Mouse (Mus musculus): Measurements from ENCODE around the gene Pip5kl1.

The Pip5kl1 gene

DNA sequence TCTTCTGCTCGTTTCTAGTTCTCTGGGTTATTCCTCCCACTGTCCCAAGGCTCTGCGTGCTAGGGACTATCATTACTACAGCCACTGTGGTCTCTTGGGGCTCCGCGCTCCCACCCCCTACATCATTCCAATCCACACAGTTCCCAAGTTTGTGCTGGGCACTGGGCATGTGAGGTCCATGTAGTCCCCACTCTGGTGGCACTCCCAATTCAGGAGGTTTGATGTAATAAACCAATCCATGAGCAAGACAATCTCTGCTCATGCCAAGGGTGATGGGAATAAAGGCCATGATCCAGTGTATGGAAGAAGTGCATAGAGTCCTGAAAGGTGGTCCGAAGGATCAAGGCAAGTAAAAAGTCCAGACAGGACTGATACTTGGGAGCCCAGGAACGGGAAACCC is at the start of gene Pip5kl1:
TSS of gene Pip5kl1 (plus strand) at position 301 of the 400 bp plus-strand sequence.
- no peak for DNase-seq (ENCODE audit: low read depth, low spot score)

DNA sequence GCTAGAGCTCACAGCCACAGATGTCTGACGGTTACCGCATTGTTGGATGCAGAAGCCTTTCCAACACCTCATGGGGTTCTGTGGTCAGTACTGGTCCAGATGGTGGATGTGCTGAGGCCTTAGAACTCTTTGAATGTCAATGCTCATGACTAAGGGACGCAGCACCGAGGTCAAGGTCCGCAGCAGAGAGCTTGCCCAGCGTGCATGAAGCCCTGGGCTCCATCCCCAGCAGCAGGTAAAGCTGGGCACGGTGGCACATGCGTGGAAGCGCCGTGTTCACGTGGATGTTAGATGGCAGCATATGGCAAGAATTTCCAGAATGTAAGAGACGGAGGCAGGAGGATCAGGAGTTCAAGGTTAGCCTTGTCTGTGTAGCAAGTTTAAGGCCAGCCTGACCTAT is 48.8 kb upstream of the Pip5kl1 start:
- no peak for DNase-seq (ENCODE audit: low read depth, low spot score)

GRCm38 (mm10) chr2:32527468-32527966 is 47.1 kb upstream of the Pip5kl1 start:
- DNase-seq (ENCODE audit: low read depth, low spot score): no peak

DNA sequence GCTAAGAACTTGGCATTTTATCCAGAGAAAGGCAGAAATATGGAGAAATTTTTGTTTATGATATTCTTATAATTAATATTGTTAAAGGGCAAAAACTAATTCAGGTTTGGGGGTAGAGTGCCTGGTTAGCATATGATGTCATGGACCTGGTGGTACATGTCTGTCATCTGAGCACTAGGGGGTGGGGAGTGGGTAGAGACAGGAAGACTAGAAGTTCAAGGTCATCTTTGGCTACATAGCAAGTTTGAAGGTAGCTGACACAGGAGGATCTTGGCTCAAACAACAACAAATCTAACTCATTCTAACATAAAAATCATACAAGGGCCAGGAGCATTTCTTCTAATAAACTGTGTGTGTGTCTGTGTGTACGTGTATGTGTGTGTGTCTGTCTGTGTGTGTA is 46.3 kb upstream of the Pip5kl1 start:
- no peak for DNase-seq (ENCODE audit: low read depth, low spot score)

DNA sequence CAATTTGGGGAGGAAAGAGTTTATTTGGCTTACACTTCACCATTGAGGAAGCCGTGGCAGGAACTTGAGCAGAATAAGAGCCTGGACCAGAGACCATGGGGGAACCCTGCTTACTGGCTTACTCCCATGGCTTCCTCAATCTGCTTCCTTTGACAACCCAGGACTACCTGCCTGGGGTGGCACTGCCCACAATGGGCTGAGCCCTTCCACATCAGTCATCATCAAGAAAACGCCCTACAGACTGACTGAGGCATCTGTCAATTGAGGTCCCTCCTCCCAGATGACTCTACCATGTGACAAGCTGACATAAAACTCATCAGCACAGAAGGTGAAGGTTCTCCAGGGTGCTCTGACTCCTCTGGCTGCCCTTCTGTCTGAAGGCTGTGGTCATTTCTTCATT is 44.1 kb upstream of the Pip5kl1 start:
- no peak for DNase-seq (ENCODE audit: low read depth, low spot score)

- no peak for DNase-seq (ENCODE audit: low read depth, low spot score)
Measured at GRCm38 (mm10) chr2:32533163-32533562, 41.4 kb upstream of the Pip5kl1 start.

GRCm38 (mm10) chr2:32534061-32534732 is 40.4 kb upstream of the Pip5kl1 start:
- peak; percentile 60 for DNase-seq (ENCODE audit: low read depth, low spot score)

DNA sequence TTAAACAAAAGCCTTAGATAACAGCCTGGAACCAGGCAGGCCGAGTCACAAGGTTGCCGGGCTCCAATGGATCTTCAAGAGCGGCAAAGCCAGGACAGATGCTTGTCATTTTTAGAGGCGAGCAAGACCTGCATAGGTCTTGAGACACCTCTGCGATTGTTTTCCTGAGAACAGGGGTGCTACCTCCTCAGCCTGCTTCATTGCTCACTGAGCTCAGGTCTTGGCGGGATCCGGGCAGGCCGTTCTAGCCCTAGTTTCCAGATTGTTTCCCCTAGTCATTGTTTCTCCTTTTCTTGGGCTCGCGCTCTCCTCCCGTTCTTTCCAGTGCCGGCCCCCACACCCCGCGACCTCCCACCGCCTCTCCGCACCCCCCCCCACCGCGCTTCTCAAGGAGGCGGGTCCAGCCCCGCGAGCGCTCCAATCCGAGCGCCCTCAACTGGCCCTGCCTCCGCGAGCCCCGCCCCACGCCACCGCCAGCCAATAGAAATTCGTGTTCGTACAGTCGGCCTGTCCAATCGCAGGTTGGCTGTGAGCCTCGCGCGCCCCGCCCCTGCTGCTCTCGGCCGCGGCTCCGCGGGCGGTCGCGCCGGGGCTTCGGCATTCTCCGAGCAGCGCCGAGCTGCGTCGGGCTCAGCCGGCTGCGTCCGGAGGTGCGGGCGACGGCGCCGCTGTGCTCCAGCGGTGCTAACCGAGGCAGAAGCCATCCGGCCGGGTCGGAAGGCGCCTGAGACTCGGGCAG is 39.7 kb upstream of the Pip5kl1 start, which contains the start of gene Fam102a:
TSS of gene Fam102a (plus strand) at position 600 of the 739 bp plus-strand sequence.
- DNase-seq (ENCODE audit: low read depth, low spot score): peak; percentile 98

DNA sequence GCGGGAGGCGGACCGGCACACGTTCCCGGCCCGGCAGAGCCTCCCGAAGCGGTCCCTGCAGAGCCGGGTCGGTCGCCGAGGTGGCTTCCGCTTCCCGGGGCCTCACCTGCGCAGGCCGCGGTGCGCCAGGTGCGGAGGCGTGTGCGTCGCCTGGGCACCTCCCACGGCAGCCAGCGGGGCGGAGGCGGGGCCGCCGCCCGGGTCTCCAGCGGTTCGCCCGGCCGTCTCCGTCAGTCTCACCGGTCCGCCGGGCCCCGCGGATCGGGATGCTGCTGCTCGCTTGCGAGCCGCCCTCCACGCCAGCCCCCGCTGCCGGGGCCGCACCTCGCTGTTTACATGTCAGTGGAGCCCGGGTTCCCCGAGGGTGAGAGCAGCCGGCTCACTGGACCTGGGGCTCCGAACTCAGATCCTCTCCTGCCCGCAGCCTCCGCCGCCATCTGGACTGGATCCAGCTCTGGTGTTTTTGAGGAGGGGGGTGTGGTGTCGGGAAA is 39.1 kb upstream of the Pip5kl1 start:
- no peak for DNase-seq (ENCODE audit: low read depth, low spot score)

- no peak for DNase-seq (ENCODE audit: low read depth, low spot score)
Measured at GRCm38 (mm10) chr2:32536086-32536633, 38.4 kb upstream of the Pip5kl1 start.

DNA sequence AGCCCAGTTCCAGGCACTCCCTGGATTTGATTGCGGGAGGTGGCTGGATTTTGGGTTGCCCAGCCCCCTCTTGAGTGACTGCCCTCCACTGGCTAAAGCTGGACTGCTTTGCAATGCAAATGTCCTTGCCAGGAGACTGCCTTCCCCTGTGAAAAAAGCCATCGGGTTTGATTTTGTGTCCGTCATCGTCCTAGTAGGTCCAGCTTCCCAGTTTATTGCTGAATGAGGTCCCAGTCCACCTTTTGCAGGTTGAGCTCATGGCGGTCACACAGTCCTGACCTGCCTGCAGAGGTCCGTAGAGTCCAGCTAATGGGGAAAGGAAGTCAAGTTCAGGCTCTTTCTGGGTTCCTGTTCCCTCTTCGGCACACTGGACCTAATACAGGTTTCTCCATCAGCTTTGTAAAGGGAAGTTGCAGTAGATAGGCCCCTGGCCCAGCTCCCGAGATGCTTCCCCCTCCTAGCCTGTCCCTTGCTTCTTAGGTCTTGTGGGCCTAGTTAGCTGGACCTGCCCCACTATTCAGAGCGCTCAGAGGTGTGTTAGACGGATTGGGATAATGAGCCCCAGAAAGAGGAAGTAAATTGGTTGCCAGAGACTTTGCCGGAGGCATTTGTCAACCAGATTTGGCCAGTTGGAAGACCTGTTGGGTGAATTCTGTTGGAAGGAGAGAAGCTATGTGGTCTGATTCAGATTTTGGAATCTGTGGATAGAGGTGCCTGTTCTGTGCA is 37.8 kb upstream of the Pip5kl1 start:
- peak; percentile 86 for DNase-seq (ENCODE audit: low read depth, low spot score)

GRCm38 (mm10) chr2:32537360-32537905 is 37.2 kb upstream of the Pip5kl1 start:
- DNase-seq (ENCODE audit: low read depth, low spot score): peak; percentile 85

- no peak for DNase-seq (ENCODE audit: low read depth, low spot score)
Measured at GRCm38 (mm10) chr2:32537941-32538340, 36.7 kb upstream of the Pip5kl1 start.

DNA sequence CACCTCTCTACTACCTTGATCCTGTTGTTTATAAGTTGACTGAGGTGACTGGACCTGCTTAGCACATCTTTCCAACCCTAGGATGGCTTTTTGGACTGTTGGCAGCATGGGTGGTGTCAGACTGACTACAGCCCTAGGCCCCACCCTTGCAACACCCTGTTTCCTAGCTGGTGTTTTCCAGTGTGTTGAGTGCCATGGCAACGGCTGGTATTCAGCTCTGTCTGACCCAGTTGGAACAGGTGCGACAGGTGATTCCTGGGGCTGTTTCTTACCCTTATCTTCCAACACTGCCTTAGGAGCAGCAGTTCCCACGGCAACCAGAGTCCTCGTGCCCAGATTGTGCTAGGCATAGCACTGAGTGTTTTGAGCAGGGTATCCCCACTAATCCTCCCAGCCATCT is 36.1 kb upstream of the Pip5kl1 start:
- no peak for DNase-seq (ENCODE audit: low read depth, low spot score)

GRCm38 (mm10) chr2:32539452-32539981 is 35.1 kb upstream of the Pip5kl1 start:
- no peak for DNase-seq (ENCODE audit: low read depth, low spot score)

GRCm38 (mm10) chr2:32541333-32541908 is 33.2 kb upstream of the Pip5kl1 start:
- DNase-seq (ENCODE audit: low read depth, low spot score): no peak

DNA sequence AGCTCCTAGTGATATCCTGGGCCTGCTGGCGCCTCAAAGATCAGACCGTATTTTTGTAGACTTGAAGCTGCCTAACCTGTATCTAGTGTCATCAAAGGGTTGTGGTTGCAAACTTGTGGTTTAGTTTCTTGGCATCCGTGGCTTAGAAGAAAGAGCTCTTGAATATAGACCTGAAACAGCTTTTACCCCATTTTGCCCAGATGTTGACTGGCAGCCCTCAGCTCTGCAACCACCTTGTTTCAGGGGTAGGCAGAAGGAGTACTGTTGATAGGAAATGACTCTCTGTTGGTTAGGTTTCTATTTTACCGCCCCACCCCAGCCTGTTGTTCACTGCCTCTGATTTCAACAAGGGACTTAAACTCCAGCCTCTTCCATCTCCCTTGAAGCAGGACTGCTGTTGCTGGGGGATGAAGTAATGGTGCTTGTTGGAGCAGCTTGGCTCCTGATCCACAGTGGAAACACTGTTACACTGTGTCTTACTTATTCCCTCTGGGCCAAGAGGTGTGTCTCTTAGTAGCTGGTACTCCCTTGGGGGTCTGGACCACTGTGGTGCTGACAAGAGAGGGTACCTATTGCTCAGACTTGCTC is 32.5 kb upstream of the Pip5kl1 start:
- DNase-seq (ENCODE audit: low read depth, low spot score): no peak

GRCm38 (mm10) chr2:32543031-32543449 is 31.6 kb upstream of the Pip5kl1 start:
- DNase-seq (ENCODE audit: low read depth, low spot score): no peak

- DNase-seq (ENCODE audit: low read depth, low spot score): no peak
Measured at GRCm38 (mm10) chr2:32546951-32547350, 27.6 kb upstream of the Pip5kl1 start.

- DNase-seq (ENCODE audit: low read depth, low spot score): no peak
Measured at GRCm38 (mm10) chr2:32547380-32547779, 27.2 kb upstream of the Pip5kl1 start.
